Mouse (Mus musculus): ENCODE measurements around the gene a. TPM values are rescaled to one million over a fixed set of nuclear protein-coding genes. Genes with fewer than 3 reads are reported as not detected.

The a gene
- polyA plus RNA-seq, 1 experiment from 2014 or later = not detected

GRCm38 (mm10) chr2:154757691-154758090 is 33.5 kb upstream of the a start:
- 78% methylated on average over 5 of the region's 5 CpGs for WGBS (ENCODE audit: insufficient replicate concordance)
- Histone ChIP-seq H3K27me3 (ENCODE audit: control insufficient read depth, insufficient read depth, low read depth, low read length) (no peaks in the 10 kb centered on the region), H3K4me2 (ENCODE audit: low read depth, low read length) (no peak overlapping the region), H3K4me1 (ENCODE audit: control insufficient read depth, low read depth, low read length) (peaks cover 11% of the 10 kb centered on the region), H3K9ac (ENCODE audit: low read depth, low read length) (no peak overlapping the region; the same call in 1 of the 2 replicates), H3K27ac (ENCODE audit: low read length) (no peak overlapping the region), H3K4me3 (ENCODE audit: low read depth, low read length) (no peak overlapping the region), H3K9me3 (replicated peaks; ENCODE audit: control insufficient read depth, low read length) (no peaks in the 10 kb centered on the region), H3K36me3 (ENCODE audit: control insufficient read depth, insufficient read depth) (no peaks in the 10 kb centered on the region)
- ATAC-seq (ENCODE audit: low read depth) = no peak

GRCm38 (mm10) chr2:154758454-154758853 is 32.7 kb upstream of the a start:
- H3K9me3 ChIP-seq (replicated peaks; ENCODE audit: control insufficient read depth, low read length) = no peaks in the 10 kb centered on the region
- H3K9ac ChIP-seq (ENCODE audit: low read depth, low read length) = no peak overlapping the region
- H3K27ac ChIP-seq (ENCODE audit: low read length) = no peak overlapping the region
- H3K4me1 ChIP-seq (ENCODE audit: control insufficient read depth, low read depth, low read length) = peaks cover 19% of the 10 kb centered on the region
- H3K4me2 ChIP-seq (ENCODE audit: low read depth, low read length) = no peak overlapping the region
- no peaks in the 10 kb centered on the region for H3K36me3 ChIP-seq (ENCODE audit: control insufficient read depth, insufficient read depth)
- no peak for ATAC-seq (ENCODE audit: low read depth)
- no peak overlapping the region for H3K4me3 ChIP-seq (ENCODE audit: low read depth, low read length)
- 61% methylated on average over 1 of the region's 1 CpGs for whole genome bisulfite sequencing (ENCODE audit: insufficient replicate concordance)
- no peaks in the 10 kb centered on the region for H3K27me3 ChIP-seq (ENCODE audit: control insufficient read depth, insufficient read depth, low read depth, low read length)

- no peak overlapping the region for H3K9ac ChIP-seq (ENCODE audit: low read depth, low read length)
- H3K9me3 ChIP-seq (replicated peaks; ENCODE audit: control insufficient read depth, low read length) = no peaks in the 10 kb centered on the region
- peaks cover 44% of the 10 kb centered on the region for H3K4me1 ChIP-seq (ENCODE audit: control insufficient read depth, low read depth, low read length)
- peak; percentile 59 for ATAC-seq (ENCODE audit: low read depth)
- H3K36me3 ChIP-seq (ENCODE audit: control insufficient read depth, insufficient read depth) = no peaks in the 10 kb centered on the region
- H3K27ac ChIP-seq (ENCODE audit: low read length) = peak overlapping the region; percentile 43
- peak overlapping the region; percentile 44 for H3K4me2 ChIP-seq (ENCODE audit: low read depth, low read length)
- no peaks in the 10 kb centered on the region for H3K27me3 ChIP-seq (ENCODE audit: control insufficient read depth, insufficient read depth, low read depth, low read length)
- WGBS (ENCODE audit: insufficient replicate concordance) = 44% methylated on average over 3 of the region's 3 CpGs
- H3K4me3 ChIP-seq (ENCODE audit: low read depth, low read length) = no peak overlapping the region
Measured at GRCm38 (mm10) chr2:154763226-154763625, 28.0 kb upstream of the a start.

- peaks cover 44% of the 10 kb centered on the region for H3K4me1 ChIP-seq (ENCODE audit: control insufficient read depth, low read depth, low read length)
- no peaks in the 10 kb centered on the region for H3K27me3 ChIP-seq (ENCODE audit: control insufficient read depth, insufficient read depth, low read depth, low read length)
- no peaks in the 10 kb centered on the region for H3K36me3 ChIP-seq (ENCODE audit: control insufficient read depth, insufficient read depth)
- WGBS (ENCODE audit: insufficient replicate concordance) = 63% methylated on average over 9 of the region's 9 CpGs
- peak overlapping the region; percentile 30 for H3K9ac ChIP-seq (ENCODE audit: low read depth, low read length)
- H3K4me3 ChIP-seq (ENCODE audit: low read depth, low read length) = peak overlapping the region; percentile 7; the same call in 1 of the 2 replicates
- H3K9me3 ChIP-seq (replicated peaks; ENCODE audit: control insufficient read depth, low read length) = no peaks in the 10 kb centered on the region
- H3K27ac ChIP-seq (ENCODE audit: low read length) = peak overlapping the region; percentile 88
- peak; percentile 95 for ATAC-seq (ENCODE audit: low read depth)
- H3K4me2 ChIP-seq (ENCODE audit: low read depth, low read length) = peak overlapping the region; percentile 46
Measured at GRCm38 (mm10) chr2:154764828-154765497, 26.2 kb upstream of the a start.

GRCm38 (mm10) chr2:154765554-154766008 is 25.6 kb upstream of the a start:
- Histone ChIP-seq H3K9ac (ENCODE audit: low read depth, low read length) (0 out of 2 replicates have a peak overlapping the region, but pooled peaks have one; percentile 6), H3K27me3 (ENCODE audit: control insufficient read depth, insufficient read depth, low read depth, low read length) (no peaks in the 10 kb centered on the region), H3K4me1 (ENCODE audit: control insufficient read depth, low read depth, low read length) (peaks cover 44% of the 10 kb centered on the region), H3K4me3 (ENCODE audit: low read depth, low read length) (no peak overlapping the region), H3K9me3 (replicated peaks; ENCODE audit: control insufficient read depth, low read length) (no peaks in the 10 kb centered on the region), H3K27ac (ENCODE audit: low read length) (peak overlapping the region; percentile 88), H3K36me3 (ENCODE audit: control insufficient read depth, insufficient read depth) (no peaks in the 10 kb centered on the region), H3K4me2 (ENCODE audit: low read depth, low read length) (peak overlapping the region; percentile 22)
- peak; percentile 35 for ATAC-seq (ENCODE audit: low read depth)
- WGBS (ENCODE audit: insufficient replicate concordance) = 32% methylated on average over 8 of the region's 8 CpGs

- Histone ChIP-seq H3K9me3 (replicated peaks; ENCODE audit: control insufficient read depth, low read length) (no peaks in the 10 kb centered on the region), H3K9ac (ENCODE audit: low read depth, low read length) (no peak overlapping the region), H3K4me3 (ENCODE audit: low read depth, low read length) (no peak overlapping the region), H3K4me2 (ENCODE audit: low read depth, low read length) (no peak overlapping the region), H3K36me3 (ENCODE audit: control insufficient read depth, insufficient read depth) (no peaks in the 10 kb centered on the region), H3K27ac (ENCODE audit: low read length) (no peak overlapping the region), H3K27me3 (ENCODE audit: control insufficient read depth, insufficient read depth, low read depth, low read length) (no peaks in the 10 kb centered on the region), H3K4me1 (ENCODE audit: control insufficient read depth, low read depth, low read length) (peaks cover 41% of the 10 kb centered on the region)
- 50% methylated on average over 6 of the region's 6 CpGs for WGBS (ENCODE audit: insufficient replicate concordance)
- no peak for ATAC-seq (ENCODE audit: low read depth)
Measured at GRCm38 (mm10) chr2:154767051-154767450, 24.2 kb upstream of the a start.

GRCm38 (mm10) chr2:154769930-154770329 is 21.3 kb upstream of the a start, which contains the start of gene Gm14214:
Gene Gm14214, minus strand, starts transcription at chr2:154770030.
- H3K27ac ChIP-seq (ENCODE audit: low read length) = no peak within 1 kb of the TSS
- ATAC-seq (ENCODE audit: low read depth) = no peak
- H3K4me2 ChIP-seq (ENCODE audit: low read depth, low read length) = no peak within 1 kb of the TSS
- peaks cover 13% of the 10 kb centered on the region for H3K4me1 ChIP-seq (ENCODE audit: control insufficient read depth, low read depth, low read length)
- no peaks in the 10 kb centered on the region for H3K36me3 ChIP-seq (ENCODE audit: control insufficient read depth, insufficient read depth)
- no peak within 1 kb of the TSS for H3K9ac ChIP-seq (ENCODE audit: low read depth, low read length)
- H3K27me3 ChIP-seq (ENCODE audit: control insufficient read depth, insufficient read depth, low read depth, low read length) = no peaks in the 10 kb centered on the region
- H3K9me3 ChIP-seq (replicated peaks; ENCODE audit: control insufficient read depth, low read length) = no peaks in the 10 kb centered on the region; the same call in 1 of the 2 replicates
- no peak within 1 kb of the TSS for H3K4me3 ChIP-seq (ENCODE audit: low read depth, low read length)

- H3K36me3 ChIP-seq (ENCODE audit: control insufficient read depth, insufficient read depth) = no peaks in the 10 kb centered on the region
- H3K27ac ChIP-seq (ENCODE audit: low read length) = no peak overlapping the region
- peaks cover 5% of the 10 kb centered on the region; the same call in 1 of the 2 replicates for H3K4me1 ChIP-seq (ENCODE audit: control insufficient read depth, low read depth, low read length)
- H3K9ac ChIP-seq (ENCODE audit: low read depth, low read length) = no peak overlapping the region
- 72% methylated on average over 8 of the region's 8 CpGs for WGBS (ENCODE audit: insufficient replicate concordance)
- H3K4me3 ChIP-seq (ENCODE audit: low read depth, low read length) = no peak overlapping the region
- no peak overlapping the region for H3K4me2 ChIP-seq (ENCODE audit: low read depth, low read length)
- no peaks in the 10 kb centered on the region for H3K27me3 ChIP-seq (ENCODE audit: control insufficient read depth, insufficient read depth, low read depth, low read length)
- no peaks in the 10 kb centered on the region; the same call in 1 of the 2 replicates for H3K9me3 ChIP-seq (replicated peaks; ENCODE audit: control insufficient read depth, low read length)
- no peak for ATAC-seq (ENCODE audit: low read depth)
Measured at GRCm38 (mm10) chr2:154771604-154772003, 19.6 kb upstream of the a start.

- no peaks in the 10 kb centered on the region for H3K36me3 ChIP-seq (ENCODE audit: control insufficient read depth, insufficient read depth)
- no peak overlapping the region for H3K4me3 ChIP-seq (ENCODE audit: low read depth, low read length)
- H3K4me1 ChIP-seq (ENCODE audit: control insufficient read depth, low read depth, low read length) = no peaks in the 10 kb centered on the region
- no peaks in the 10 kb centered on the region for H3K27me3 ChIP-seq (ENCODE audit: control insufficient read depth, insufficient read depth, low read depth, low read length)
- 57% methylated on average over 1 of the region's 1 CpGs for WGBS (ENCODE audit: insufficient replicate concordance)
- no peaks in the 10 kb centered on the region; the same call in 1 of the 2 replicates for H3K9me3 ChIP-seq (replicated peaks; ENCODE audit: control insufficient read depth, low read length)
- no peak overlapping the region for H3K4me2 ChIP-seq (ENCODE audit: low read depth, low read length)
- H3K9ac ChIP-seq (ENCODE audit: low read depth, low read length) = no peak overlapping the region
- no peak for ATAC-seq (ENCODE audit: low read depth)
- no peak overlapping the region for H3K27ac ChIP-seq (ENCODE audit: low read length)
Measured at GRCm38 (mm10) chr2:154774032-154774431, 17.2 kb upstream of the a start.

Measured in liver, embryonic 16.5 days (tissue).